Mouse (Mus musculus): ENCODE data around the gene Olfr48. TPM values are rescaled to one million over a fixed set of nuclear protein-coding genes. Genes with fewer than 3 reads are reported as not detected.

The Olfr48 gene
- polyA plus RNA-seq (2017; shearing (Covaris generic)), result not detected

DNA sequence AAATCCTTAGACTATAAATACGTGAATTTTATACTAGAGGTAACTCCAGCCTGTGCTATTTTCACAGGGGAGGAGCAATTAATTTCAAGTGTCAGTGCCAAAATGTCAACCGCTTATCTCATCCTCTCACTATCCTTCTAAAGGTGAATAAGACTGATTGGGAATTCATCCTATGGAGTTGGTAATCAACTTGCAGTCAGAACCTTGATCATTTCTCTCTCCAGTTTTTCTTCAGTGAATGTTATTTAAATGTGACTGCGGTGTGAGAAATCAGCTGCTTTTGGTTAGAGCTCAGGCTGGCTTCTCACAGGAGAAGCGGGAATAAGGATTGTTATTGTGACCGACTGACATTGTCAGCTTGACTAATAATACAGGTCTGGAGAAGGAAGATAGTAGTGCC lies at the start of gene Olfr48:
TSS of gene Olfr48 (minus strand) at position 101 of the 400 bp plus-strand sequence.

DNA sequence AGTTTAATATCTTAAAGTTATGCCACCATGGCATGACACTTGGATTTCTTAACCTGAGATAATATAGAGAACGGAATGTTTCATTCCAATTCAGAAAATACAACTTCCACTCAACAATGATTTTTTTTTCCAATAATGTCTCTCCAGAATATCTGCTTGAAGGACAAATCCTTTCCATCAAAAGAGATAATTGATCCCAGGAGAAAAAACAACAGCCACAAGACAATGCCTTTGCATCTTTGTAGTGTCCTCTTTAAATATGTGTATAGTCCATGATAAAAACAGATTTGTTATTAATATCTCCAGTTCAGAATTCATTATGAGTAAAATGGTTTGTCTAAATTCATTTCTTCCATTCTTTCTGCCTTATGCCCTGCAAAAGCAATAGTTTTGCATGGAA lies 30.1 kb upstream of the Olfr48 start, which contains the start of gene Olfr1257:
TSS of gene Olfr1257 (plus strand) at position 301 of the 400 bp plus-strand sequence.

DNA sequence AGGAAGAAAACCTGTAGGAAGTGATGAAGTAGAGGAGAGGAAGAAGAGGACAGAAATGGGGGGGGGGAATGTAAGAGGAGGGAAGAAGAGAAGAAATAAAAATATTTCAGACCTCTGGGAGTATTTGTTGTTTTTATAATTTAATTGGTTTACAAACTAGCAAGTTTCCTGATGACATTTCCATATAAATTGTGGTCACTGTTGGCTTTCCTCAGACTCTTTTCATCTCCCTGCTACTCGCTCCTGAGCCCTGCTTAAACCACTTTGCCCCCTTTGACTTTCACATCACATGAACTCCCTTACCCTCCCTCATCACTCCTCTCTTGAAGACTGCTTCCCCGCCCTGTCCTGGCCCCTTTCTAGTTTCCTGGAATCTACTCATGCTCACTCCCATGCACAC lies 6.5 kb downstream of the Olfr48 start, which contains the start of gene Olfr1256:
TSS of gene Olfr1256 (minus strand) at position 101 of the 400 bp plus-strand sequence.

DNA sequence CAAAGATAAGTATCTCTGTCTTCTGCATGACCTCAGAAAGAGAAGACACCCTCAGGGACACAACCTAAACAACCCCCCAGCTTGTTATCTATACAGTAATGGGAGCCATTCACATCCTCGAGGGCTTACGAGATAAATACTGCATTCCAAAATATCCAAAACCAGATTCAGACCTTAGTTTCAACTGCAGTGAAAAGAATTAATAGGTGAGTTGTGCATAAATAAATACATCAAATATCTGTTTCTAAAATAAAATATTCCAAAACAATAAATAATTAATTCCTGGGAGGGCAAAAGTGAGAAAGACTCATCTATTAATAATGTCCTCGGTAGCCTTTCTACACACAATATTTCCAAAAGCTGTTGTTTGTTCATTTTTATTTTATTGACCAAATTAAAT lies 36.3 kb downstream of the Olfr48 start, which contains the start of gene Olfr1255:
TSS of gene Olfr1255 (plus strand) at position 301 of the 400 bp plus-strand sequence.

DNA sequence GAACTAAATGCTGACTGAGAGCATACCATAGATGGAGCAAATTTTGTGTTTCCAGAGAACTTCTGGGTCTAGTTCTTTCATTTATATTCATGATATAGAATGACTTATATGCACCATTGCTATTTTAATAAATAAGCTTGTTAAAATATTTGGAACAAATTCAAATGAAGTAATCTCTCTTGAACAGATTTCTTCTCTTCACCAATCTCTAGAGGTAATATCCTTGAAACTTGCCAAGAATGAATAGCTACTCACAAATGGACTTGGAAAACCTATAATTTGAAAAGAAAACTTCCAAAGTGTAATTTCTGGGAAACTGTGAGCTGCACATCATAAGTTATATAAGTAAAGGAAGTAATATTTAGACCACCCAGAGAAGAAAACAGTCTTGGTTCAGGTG lies 54.5 kb downstream of the Olfr48 start, which contains the start of gene Olfr1254:
TSS of gene Olfr1254 (minus strand) at position 101 of the 400 bp plus-strand sequence.

Other genes starting within 250 kb of the Olfr48 start
- gene Olfr1247, start 234.1 kb downstream of the Olfr48 start, polyA plus RNA-seq (2017; shearing (Covaris generic)), result not detected
- gene Olfr1248, start 230.0 kb downstream of the Olfr48 start, polyA plus RNA-seq (2017; shearing (Covaris generic)), result not detected
- not detected for gene Olfr1249, start 213.2 kb downstream of the Olfr48 start, polyA plus RNA-seq (2017; shearing (Covaris generic))
- gene Olfr1250, start 186.7 kb downstream of the Olfr48 start, polyA plus RNA-seq (2017; shearing (Covaris generic)), result not detected
- gene Olfr1251, start 176.3 kb downstream of the Olfr48 start, polyA plus RNA-seq (2017; shearing (Covaris generic)), result not detected
- gene Olfr1252, start 123.2 kb downstream of the Olfr48 start, polyA plus RNA-seq (2017; shearing (Covaris generic)), result not detected
- gene Olfr1253, start 91.1 kb downstream of the Olfr48 start, polyA plus RNA-seq (2017; shearing (Covaris generic)), result not detected
- gene Olfr1254, start 54.6 kb downstream of the Olfr48 start, polyA plus RNA-seq (2017; shearing (Covaris generic)), result not detected
- gene Olfr1255, start 36.2 kb downstream of the Olfr48 start, polyA plus RNA-seq (2017; shearing (Covaris generic)), result not detected
- gene Olfr1256, start 6.7 kb downstream of the Olfr48 start, polyA plus RNA-seq (2017; shearing (Covaris generic)), result not detected
- not detected for gene Olfr1257, start 30.2 kb upstream of the Olfr48 start, polyA plus RNA-seq (2017; shearing (Covaris generic))
- gene Olfr1258, start 79.1 kb upstream of the Olfr48 start, polyA plus RNA-seq (2017; shearing (Covaris generic)), result not detected
- gene Olfr1259, start 100.5 kb upstream of the Olfr48 start, polyA plus RNA-seq (2017; shearing (Covaris generic)), result not detected
- gene Olfr1260, start 126.1 kb upstream of the Olfr48 start, polyA plus RNA-seq (2017; shearing (Covaris generic)), result not detected
- not detected for gene Olfr1261, start 143.0 kb upstream of the Olfr48 start, polyA plus RNA-seq (2017; shearing (Covaris generic))
- gene Olfr1262, start 151.9 kb upstream of the Olfr48 start, polyA plus RNA-seq (2017; shearing (Covaris generic)), result not detected
- gene Olfr1263, start 163.9 kb upstream of the Olfr48 start, polyA plus RNA-seq (2017; shearing (Covaris generic)), result 0.09 TPM
- not detected for gene Olfr1264, start 177.4 kb upstream of the Olfr48 start, polyA plus RNA-seq (2017; shearing (Covaris generic))
- gene Olfr1265, start 187.1 kb upstream of the Olfr48 start, polyA plus RNA-seq (2017; shearing (Covaris generic)), result not detected
- not detected for gene Olfr140, start 215.4 kb upstream of the Olfr48 start, polyA plus RNA-seq (2017; shearing (Covaris generic))